8 mouse cellular contexts compared by ENCODE assay signal in genomic region chr11:21998141-21999047, GRCm38 (mm10). TPM values are rescaled to one million over a fixed set of nuclear protein-coding genes. Genes with fewer than 3 reads are reported as not detected.
A peak's percentile ranks its signal among the peaks of the same experiment; 100 is the strongest.
DNase-seq lines count a peak whose midpoint lies in the region; ATAC-seq and TF ChIP-seq lines count a peak whose summit lies in the region.

No protein-coding gene starts in this region.

- no peak overlapping the region; the same call in 1 of the 2 replicates for H3K4me3 ChIP-seq in layer of hippocampus, adult 2 months
- H3K4me3 ChIP-seq in forebrain, postnatal 0 days (ENCODE audit: low read depth, low read length), result peak overlapping the region; percentile 13

- ATAC-seq in common myeloid progenitor, adult 5-6 weeks (replicated peaks; ENCODE audit: low read depth, poor library complexity, severe bottlenecking), result peak; percentile 22; the same call in 1 of the 2 replicates
- no peak for ATAC-seq in forebrain, postnatal 0 days
- no peak for ATAC-seq in granulocyte monocyte progenitor cell, adult 5-6 weeks (replicated peaks; ENCODE audit: poor library complexity, severe bottlenecking)

- H3K27ac ChIP-seq in layer of hippocampus, adult 2 months, result peak overlapping the region; percentile 77; the same call in 1 of the 2 replicates
- H3K27ac ChIP-seq in forebrain, postnatal 0 days (ENCODE audit: low read depth, low read length), result peak overlapping the region; percentile 21; the same call in 1 of the 2 replicates

- H3K9me3 ChIP-seq in forebrain, postnatal 0 days (ENCODE audit: low read length), result no peaks in the 10 kb centered on the region

- H3K4me2 ChIP-seq in forebrain, postnatal 0 days (ENCODE audit: low read depth), result peak overlapping the region; percentile 65

- peaks cover 7% of the 10 kb centered on the region for H3K27me3 ChIP-seq in forebrain, postnatal 0 days (ENCODE audit: insufficient read depth, low read length)

- no peak overlapping the region for H3K9ac ChIP-seq in forebrain, postnatal 0 days

- peak; percentile 30; the same call in 1 of the 2 replicates for TF ChIP-seq CTCF in layer of hippocampus, adult 2 months (conservative IDR thresholded peaks at IDR 0.05)
- TF ChIP-seq CTCF in forebrain, postnatal 0 days (IDR thresholded peaks at IDR 0.05; ENCODE audit: low read depth), result peak; percentile 28; the same call in 1 of the 2 replicates

- no peak for DNase-seq in layer of hippocampus, adult 2 months (ENCODE audit: low spot score in 2 of 2)
- no peak for DNase-seq in layer of hippocampus, adult 9-11 months
- DNase-seq in forebrain, postnatal 0 days, result peak; percentile 40
- peak; percentile 28 for DNase-seq in mesoderm, embryonic 11.5 days (ENCODE audit: low read depth, low spot score)
- no peak for DNase-seq in adrenal gland, postnatal 36 days
- no peak for DNase-seq in thymus, postnatal 10 days (ENCODE audit: low spot score in 2 of 2)

- no peaks in the 10 kb centered on the region for H3K36me3 ChIP-seq in forebrain, postnatal 0 days (ENCODE audit: insufficient read depth)

- H3K4me1 ChIP-seq in forebrain, postnatal 0 days (ENCODE audit: insufficient read depth), result no peaks in the 10 kb centered on the region

- WGBS in forebrain, postnatal 0 days, result 14% methylated on average over 32 of the region's 32 CpGs

RNA-seq across cellular contexts. Expression of gene Otx1, which starts 4.3 kb away (rescaled TPM):
- 1 to 10 TPM; 3.6 to 4.2 TPM for total RNA-seq in layer of hippocampus, adult 2 months (2021)
- not detected in 2 replicates for total RNA-seq in common myeloid progenitor, adult 5-6 weeks (2017)
- total RNA-seq in forebrain, postnatal 0 days (2014; rRNA removed), result 2.3 and 3.9 TPM in 2 replicates
- polyA plus RNA-seq in forebrain, postnatal 0 days (2015; fragmentation: Nextera tagmentation; extraction: Ambion mirVana), result 5.7 and 5.9 TPM in 2 replicates
- not detected in 2 replicates for total RNA-seq in granulocyte monocyte progenitor cell, adult 5-6 weeks (2014; fragmentation: Nextera tagmentation)
- total RNA-seq in granulocyte monocyte progenitor cell, adult 5-6 weeks (2017), result not detected in 2 replicates
- total RNA-seq in adrenal gland, postnatal 36 days (2021), result not detected

Comparison
In these comparisons a context has a peak if more than half of its experiments do, and no peak if none do; other contexts are left out.
1. DNase-seq: peak in forebrain, postnatal 0 days (single experiment) and mesoderm, embryonic 11.5 days (single experiment); none in layer of hippocampus, adult 2 months (0 of 2), layer of hippocampus, adult 9-11 months (single experiment), adrenal gland, postnatal 36 days (0 of 2) and thymus, postnatal 10 days (0 of 2).